Mouse (Mus musculus) midbrain, embryonic 10.5 days (tissue): Measurements from ENCODE around the gene Shisa4. TPM values are rescaled to one million over a fixed set of nuclear protein-coding genes. Genes with fewer than 3 reads are reported as not detected.

Experiments used
- polyA plus RNA-seq: library from polyadenylated mRNA; unstranded; fragments of >200 nt; fragmentation: Nextera tagmentation; extraction: Ambion mirVana; gene quantifications from 2 replicates; pipeline ENCODE4 v1.2.1, GENCODE M21; 2016

The Shisa4 gene
- polyA plus RNA-seq, 1 experiment from 2014 or later = 66.3 TPM

Other genes with a start within 250 kb of the Shisa4 start
- 1.3 and 2.4 TPM in 2 replicates for gene Ptpn7, start 242.5 kb downstream of the Shisa4 start, polyA plus RNA-seq
- 46.5 and 67.6 TPM in 2 replicates for gene Arl8a, start 228.4 kb downstream of the Shisa4 start, polyA plus RNA-seq
- gene Gpr37l1, start 207.6 kb downstream of the Shisa4 start, polyA plus RNA-seq = not detected in 2 replicates
- 0.77 and 1.6 TPM in 2 replicates for gene Elf3, start 116.7 kb downstream of the Shisa4 start, polyA plus RNA-seq
- gene Rnpep, start 91.2 kb downstream of the Shisa4 start, polyA plus RNA-seq = 94.7 and 97.5 TPM in 2 replicates
- 192 and 200 TPM in 2 replicates for gene Timm17a, start 61.5 kb downstream of the Shisa4 start, polyA plus RNA-seq
- gene Lmod1, start 50.4 kb downstream of the Shisa4 start, polyA plus RNA-seq = 0.46 and 0.62 TPM in 2 replicates
- 179 and 191 TPM in 2 replicates for gene Ipo9, start 55.3 kb upstream of the Shisa4 start, polyA plus RNA-seq
- gene Nav1, start 232.1 kb upstream of the Shisa4 start, polyA plus RNA-seq = 14.5 and 16.5 TPM in 2 replicates